Mouse (Mus musculus) layer of hippocampus, postnatal 25 days (tissue): ENCODE results near the gene Ccl6. TPM values are rescaled to one million over a fixed set of nuclear protein-coding genes. Genes with fewer than 3 reads are reported as not detected.
"Not testable (repeated sequence)": the region's sequence is repeated elsewhere in the genome, so short reads cannot be mapped to it uniquely, and the experiment has no call there.

ENCODE experiments used
- DNase-seq, 2 experiments: peaks; one replicate each; pipeline ENCODE4 v3.0.0; 2022; ENCODE audit warnings: mixed read lengths in 2 of 2, low spot score in 1 of 2; ENCODE audit errors: extremely low spot score in 1 of 2
- total RNA-seq, 2 experiments: library from RNA; stranded (reverse); gene quantifications; 2 replicates each; pipeline ENCODE4 v1.2.3; 2021

The Ccl6 gene
- total RNA-seq, 2 experiments from 2014 or later = 1.7 to 2.5 TPM

DNA sequence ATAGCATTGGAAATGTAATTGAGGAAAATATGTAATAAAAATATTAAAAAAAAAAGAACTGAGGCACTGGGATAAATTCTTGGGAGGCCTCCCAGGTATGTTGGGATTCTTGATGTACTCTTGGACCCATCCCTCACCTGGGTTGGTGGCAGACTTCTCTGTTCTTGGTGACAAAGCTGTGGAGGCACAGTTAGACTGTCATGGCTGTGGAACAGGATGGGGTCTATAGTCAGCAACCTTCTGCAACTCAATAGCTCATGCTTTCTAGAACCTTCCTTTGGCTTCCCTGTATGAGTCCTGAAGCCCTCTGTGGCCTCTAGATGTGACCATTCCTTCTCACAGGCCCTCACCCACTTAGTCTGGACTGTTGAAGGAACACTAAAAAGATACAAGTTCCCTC, 26.3 kb downstream of the Ccl6 start:
- no peak for DNase-seq

DNA sequence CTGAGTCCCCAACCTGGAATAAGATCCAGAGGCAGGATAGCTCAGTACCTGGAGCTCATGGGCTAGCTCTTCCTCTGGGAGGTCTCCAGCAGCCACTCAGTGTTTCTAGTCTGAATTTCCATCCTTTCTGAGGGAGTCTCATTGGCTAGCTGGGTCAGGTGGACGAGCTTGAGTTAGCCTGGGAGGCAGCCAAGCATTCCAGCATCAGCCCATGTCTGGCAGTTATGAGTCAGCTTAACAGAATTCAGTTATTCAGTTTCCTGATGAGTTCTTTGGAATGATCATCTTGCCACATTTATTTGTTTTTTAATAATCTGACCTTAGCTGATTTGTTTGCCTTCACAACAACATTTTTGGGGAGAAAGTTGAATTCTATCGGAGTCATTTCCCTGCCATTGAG, 29.1 kb downstream of the Ccl6 start:
- DNase-seq = no peak

DNA sequence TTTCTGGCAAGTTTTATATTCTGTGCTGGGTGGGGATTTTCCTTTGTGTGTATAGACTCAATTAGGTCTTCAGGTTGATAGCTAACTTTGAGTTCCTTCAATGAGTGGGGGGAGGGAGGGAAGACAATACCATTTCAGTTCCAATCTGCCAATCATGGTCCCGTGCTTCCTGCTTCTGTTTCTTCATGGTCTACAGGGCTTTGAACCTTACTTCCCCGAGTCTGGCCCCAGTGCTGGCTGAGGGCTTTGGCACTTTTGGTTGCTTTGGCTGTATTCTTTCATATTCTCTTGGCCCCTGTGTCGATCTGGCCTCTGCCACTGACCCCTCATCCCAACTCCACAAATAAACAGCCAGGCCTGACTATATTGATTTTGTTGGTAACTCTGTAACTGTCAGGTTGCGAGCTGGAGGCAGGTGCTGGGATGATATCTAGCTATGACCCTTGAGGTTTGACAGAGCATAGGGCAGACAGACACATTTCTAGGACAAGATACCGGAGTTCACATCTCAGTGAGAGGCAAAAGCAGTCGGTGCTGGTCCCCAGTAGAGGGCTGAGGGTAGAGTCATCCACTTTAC, 30.5 kb downstream of the Ccl6 start:
- DNase-seq = no peak

DNA sequence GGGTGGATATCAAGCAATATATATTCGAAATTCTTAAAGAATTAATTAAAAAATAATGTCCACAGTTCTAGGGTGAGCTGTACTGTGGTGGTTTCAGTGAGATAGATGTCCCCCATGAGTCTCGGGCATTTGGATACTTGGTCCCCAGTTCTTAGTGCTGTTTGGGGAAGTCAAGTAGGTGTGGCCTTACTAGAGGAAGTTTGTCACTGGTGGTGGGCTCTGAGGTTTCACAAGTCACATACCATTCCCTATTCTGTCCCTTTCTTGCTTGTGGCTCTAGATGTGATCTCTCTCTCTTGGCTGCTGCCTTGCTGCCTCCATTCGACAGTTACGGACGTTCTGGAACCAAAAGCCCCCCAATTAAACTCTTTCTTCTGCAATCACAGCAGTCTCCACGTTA, 32.5 kb downstream of the Ccl6 start:
- DNase-seq = no peak

DNA sequence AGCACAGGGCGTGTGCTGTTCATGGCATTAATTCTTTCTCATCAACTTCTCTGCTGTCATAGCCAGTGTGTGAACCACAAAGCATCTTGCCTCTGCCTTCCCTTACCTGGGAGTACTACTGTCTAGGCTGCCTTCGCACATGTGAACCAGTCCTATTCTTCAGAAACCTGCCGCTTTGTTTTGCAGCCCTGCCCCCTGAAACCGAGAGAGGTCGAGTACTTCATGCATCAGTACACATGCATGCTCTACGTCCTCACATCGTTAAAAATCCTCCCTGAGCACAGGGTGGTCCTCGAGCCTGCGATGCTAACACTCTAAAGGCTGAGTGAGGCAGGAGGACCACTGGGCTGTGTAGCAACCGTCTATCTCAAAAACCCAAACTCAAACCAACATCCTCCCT, 35.8 kb downstream of the Ccl6 start:
- no peak for DNase-seq

DNA sequence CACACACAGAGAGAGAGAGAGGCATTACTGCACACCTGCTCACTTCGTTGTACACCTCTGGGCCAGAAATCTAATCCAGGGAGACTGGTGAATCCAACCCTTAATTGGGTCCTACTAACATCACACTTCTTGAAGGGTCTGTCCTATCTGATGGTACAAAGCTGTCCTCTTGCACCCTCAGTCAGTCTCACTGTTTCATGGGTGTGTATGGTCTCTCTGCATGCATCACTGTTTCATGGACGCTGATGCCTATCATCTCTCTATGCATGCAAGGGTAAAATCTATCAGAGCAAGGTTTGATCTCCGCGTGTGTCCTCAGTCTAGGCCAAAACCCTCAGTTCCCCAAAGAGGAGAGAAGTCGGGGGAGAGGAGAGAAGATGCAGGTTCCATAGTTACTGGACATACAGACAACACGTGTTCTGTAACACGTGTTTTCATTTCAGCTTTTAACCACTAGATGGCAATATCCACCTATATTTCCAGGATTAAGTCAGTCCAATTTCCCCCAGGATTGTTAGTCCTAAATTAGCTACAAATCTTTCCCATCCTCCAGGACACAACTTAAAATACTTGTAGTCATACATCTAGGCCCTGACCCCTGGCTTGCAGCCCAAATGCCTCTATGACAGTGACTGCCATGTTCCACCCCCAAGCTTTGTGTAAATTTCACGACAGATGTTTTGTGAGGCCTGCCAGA, 36.7 kb downstream of the Ccl6 start:
- peak; percentile 17 to 21 for DNase-seq

DNA sequence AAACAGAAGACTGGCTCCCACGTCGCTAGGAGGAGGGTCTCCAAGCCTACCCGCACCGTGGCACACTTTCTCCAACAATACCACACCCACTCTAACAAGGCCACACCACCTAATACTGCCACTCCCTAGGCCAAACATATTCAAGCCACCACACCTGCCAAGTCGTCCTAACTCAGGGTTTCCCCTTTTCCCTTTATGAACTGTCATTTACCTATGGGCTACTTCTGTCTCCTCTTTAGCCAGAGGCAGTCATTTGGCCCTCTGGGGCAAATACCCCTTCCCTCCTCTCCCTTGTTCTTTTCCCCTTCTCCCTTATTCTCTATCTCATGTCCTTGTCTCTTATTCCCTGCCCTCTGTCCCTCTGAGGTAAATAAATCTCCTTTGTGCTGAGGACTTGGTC, 41.2 kb downstream of the Ccl6 start:
- DNase-seq = no peak

DNA sequence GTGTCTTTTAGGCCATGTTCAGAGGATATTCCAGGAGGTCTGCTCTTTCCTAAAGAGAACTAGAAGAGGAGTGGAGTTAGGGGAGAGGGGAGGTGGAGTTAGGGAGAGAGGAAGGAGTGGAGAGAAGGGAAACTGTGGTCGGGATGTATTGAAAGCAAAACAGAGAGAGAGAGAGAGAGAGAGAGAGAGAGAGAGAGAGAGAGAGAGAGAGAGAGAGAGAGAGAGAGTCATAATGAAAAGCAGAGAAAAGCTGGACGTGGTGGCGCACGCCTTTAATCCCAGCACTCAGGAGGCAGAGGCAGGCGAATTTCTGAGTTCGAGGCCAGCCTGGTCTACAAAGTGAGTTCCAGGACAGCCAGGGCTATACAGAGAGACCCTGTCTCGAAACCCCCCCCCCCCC, 41.9 kb downstream of the Ccl6 start:
- not testable (repeated sequence) for DNase-seq

DNA sequence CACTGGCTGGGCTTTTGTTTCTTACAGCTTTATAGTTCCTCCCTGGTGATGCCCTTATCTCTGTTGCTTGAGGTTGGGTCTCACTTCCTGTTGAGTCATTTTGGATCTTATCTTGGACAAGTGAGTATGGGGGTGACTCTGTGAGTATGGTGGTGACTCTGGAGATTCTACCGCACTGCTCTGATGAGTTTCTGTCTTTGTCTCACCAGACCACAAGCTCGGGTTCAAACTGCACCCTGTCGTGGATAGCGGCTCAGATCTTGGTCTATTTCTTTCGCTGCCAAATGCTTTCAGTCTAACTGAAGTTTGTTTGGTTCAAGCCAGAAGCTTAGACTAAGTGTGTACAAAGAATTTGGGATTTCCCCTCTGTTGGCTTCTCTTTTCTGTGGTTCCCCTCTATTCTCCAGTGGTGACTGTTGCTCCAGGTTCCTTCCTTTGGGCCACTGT, 42.7 kb downstream of the Ccl6 start:
- DNase-seq = no peak

DNA sequence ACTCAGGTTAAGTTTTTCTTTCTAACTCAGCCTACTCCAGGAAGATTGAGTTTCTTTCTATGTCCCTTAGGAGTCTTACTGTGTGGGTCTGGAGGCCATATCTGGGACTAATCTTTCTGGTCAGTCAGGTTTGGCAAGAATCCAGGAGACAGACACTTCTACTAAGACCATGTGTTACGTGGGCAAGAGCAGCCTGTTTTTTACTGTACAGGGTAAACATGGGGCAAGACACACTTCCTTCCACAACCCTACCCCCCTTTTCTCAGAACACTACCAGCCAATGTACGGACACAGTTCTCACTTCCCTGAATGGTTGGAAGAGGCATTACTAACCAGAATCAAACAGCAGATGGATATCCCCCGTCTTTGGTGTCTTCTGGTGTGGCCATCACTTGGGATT, 48.7 kb downstream of the Ccl6 start:
- DNase-seq = no peak

DNA sequence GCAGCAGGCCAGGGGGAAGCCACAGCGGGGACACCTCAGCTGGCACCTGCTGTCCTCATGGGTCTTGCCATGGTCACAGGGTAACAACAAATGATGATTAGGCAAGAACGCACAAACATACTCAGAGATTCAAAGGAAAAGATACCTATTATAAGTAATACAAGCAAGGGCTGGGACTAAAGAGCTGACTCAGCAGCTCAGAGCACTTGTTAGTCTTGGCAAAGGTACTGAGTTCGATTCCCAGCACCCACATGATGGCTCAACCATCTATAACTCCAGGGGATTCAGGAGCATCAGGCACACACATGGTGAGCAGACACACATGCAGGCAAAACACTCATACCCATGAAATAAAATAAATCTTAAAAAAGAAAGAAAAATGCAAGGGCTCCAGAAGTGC, 51.5 kb downstream of the Ccl6 start:
- no peak for DNase-seq

DNA sequence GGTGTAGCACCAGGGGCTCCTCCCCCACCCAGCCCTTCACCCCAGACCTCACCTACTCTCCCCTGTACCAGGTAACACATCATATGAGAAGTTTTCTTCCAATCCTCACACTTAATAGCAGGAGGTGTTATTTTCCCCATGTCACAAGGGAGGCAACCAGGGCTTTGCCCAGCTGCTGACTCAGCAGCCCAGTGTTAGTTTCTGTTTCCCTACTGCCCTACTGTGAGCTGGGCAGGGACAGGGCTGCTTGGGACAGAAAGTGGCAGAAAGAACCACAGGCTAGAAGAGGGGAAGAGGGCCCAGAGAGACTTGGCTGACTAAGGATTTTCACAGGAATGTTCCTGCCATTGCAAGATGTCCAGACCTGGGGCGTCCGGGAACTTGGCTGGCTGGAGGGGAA, 52.0 kb downstream of the Ccl6 start:
- no peak for DNase-seq

DNA sequence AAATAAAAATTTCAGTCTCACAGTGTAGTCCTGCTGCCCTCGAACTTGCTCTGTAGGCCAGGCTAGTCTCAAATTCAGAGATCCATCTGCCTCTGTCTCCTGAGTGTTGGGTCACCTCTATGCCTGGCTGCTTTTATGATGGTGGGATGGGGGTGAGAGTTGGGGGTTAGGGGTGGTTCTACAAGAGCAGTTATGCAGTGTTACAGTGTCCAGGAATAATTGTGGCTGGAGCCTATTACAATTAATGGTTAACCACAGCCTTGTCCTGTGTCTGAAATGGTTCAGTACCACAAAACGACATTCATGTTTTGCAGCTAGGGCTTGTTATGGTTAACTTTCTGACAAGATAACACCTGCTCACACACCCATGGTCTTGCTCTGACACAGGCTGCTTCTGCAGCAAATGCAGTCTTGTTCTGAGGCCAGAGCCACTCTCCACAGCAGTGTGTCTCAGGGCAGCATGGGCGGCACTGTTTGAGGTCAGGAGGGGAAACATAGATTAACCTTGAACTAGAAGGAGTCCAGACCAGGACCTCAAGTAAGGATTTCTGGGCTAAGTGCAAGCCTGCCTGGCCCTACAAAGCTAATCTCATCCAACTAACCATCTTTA, 54.1 kb downstream of the Ccl6 start:
- no peak for DNase-seq

Other genes starting within 250 kb of the Ccl6 start
- gene Rasl10b, start 183.9 kb downstream of the Ccl6 start, total RNA-seq = 100 to 1,000 TPM; 222 to 242 TPM
- gene Gas2l2, start 163.6 kb downstream of the Ccl6 start, total RNA-seq = under 1 TPM; 0.20 to 0.26 TPM
- not detected for gene 1700020L24Rik, start 155.4 kb downstream of the Ccl6 start, total RNA-seq
- gene Mmp28, start 130.0 kb downstream of the Ccl6 start, total RNA-seq = 1 to 10 TPM; 2.8 to 3.4 TPM
- gene Taf15, start 120.0 kb downstream of the Ccl6 start, total RNA-seq = 10 to 100 TPM; 61.7 to 80.3 TPM
- not detected for gene Heatr9, start 70.9 kb downstream of the Ccl6 start, total RNA-seq
- gene Ccl5, start 62.6 kb downstream of the Ccl6 start, total RNA-seq = not detected
- gene Ccl9, start 14.5 kb downstream of the Ccl6 start, total RNA-seq = 1 to 10 TPM; 3.9 to 5.1 TPM
- not detected for gene Rpl9-ps1, start 52.5 kb upstream of the Ccl6 start, total RNA-seq
- not detected for gene Ccl3, start 56.3 kb upstream of the Ccl6 start, total RNA-seq
- not detected for gene Ccl4, start 69.5 kb upstream of the Ccl6 start, total RNA-seq
- gene Wfdc17, start 110.9 kb upstream of the Ccl6 start, total RNA-seq = not detected
- gene Wfdc18, start 115.9 kb upstream of the Ccl6 start, total RNA-seq = not detected
- gene Wfdc21, start 153.9 kb upstream of the Ccl6 start, total RNA-seq = not detected
- gene Heatr6, start 160.6 kb upstream of the Ccl6 start, total RNA-seq = 10 to 100 TPM; 15.0 to 20.8 TPM